Mouse (Mus musculus) thymus, adult 2 months (tissue): ENCODE measurements around the gene Tsc22d1.

Experiments
- CTCF ChIP-seq: fragments of 200-500 bp; IDR thresholded peaks from 2 replicates; pipeline ENCODE4 v1.5.1; 2012; ENCODE audit warnings: mild to moderate bottlenecking, control low read depth, low read length, moderate library complexity, borderline replicate concordance; ENCODE audit not compliant: control insufficient read depth, poor library complexity, insufficient read depth; ENCODE audit errors: extremely low read depth
- POLR2A ChIP-seq: fragments of 200-500 bp; IDR thresholded peaks from 2 replicates; pipeline ENCODE4 v1.6.1; 2012; ENCODE audit warnings: mild to moderate bottlenecking, low read length, control low read depth, moderate library complexity; ENCODE audit not compliant: control insufficient read depth, poor library complexity, insufficient read depth; ENCODE audit errors: extremely low read depth

DNA sequence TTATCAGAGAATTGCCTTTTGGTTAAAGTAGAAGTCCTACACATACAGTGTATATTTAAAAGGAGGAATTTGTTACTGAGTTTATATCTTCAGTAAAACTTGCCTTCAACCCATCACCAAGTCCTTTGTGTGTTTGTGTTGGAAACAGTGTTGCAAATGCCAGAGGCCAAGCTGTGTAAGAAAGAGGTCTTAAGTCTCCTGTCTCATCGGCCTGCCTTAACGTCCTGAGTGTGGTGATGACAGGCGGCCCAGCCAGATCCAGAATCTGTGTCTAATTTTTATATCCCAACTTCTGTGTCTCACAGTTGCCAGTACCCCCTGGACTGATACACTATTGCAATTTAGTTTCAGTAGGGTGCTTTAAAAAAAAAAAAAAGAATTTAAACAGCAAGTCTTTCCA is 42.9 kb downstream of the Tsc22d1 start:
- no peak for TF ChIP-seq CTCF
- TF ChIP-seq POLR2A: no peak
